Mouse (Mus musculus) hindbrain, postnatal 0 days (tissue): Measurements from ENCODE around the gene Limch1. TPM values are rescaled to one million over a fixed set of nuclear protein-coding genes. Genes with fewer than 3 reads are reported as not detected.

Experiments
- ATAC-seq: fragments of 200-750 bp; cut with Nextera tagmentation; 2 replicates; pipeline ENCODE4 v1.8.0; 2017; ENCODE audit warnings: mild to moderate bottlenecking, moderate TSS enrichment, moderate library complexity
- DNase-seq: peaks from one replicate; pipeline ENCODE4 v3.0.0-alpha.2; 2015; ENCODE audit warnings: low spot score
- H3K27ac ChIP-seq: fragments of 300-500 bp; sonication (generic); 2 replicates; pipeline ENCODE4 v1.5.1; 2014; ENCODE audit warnings: mild to moderate bottlenecking
- H3K27me3 ChIP-seq: fragments of 300-500 bp; sonication (generic); 2 replicates; pipeline ENCODE4 v1.6.1; 2014; ENCODE audit warnings: low read length, mixed read lengths; ENCODE audit not compliant: insufficient read depth
- H3K36me3 ChIP-seq: fragments of 300-500 bp; sonication (generic); 2 replicates; pipeline ENCODE4 v1.6.1; 2014; ENCODE audit warnings: low read length, mixed read lengths; ENCODE audit not compliant: insufficient read depth
- H3K4me1 ChIP-seq: fragments of 300-500 bp; sonication (generic); 2 replicates; pipeline ENCODE4 v1.6.1; 2014; ENCODE audit warnings: antibody characterized with exemption, low read length, mixed read lengths; ENCODE audit not compliant: insufficient read depth
- H3K4me2 ChIP-seq: fragments of 300-500 bp; sonication (generic); 2 replicates; pipeline ENCODE4 v1.6.1; 2014; ENCODE audit warnings: low read depth, mild to moderate bottlenecking, low read length, moderate library complexity, mixed read lengths
- H3K4me3 ChIP-seq: fragments of 300-500 bp; sonication (generic); 2 replicates; pipeline ENCODE4 v1.5.1; 2014; ENCODE audit warnings: low read length
- H3K9ac ChIP-seq: fragments of 300-500 bp; sonication (generic); replicated peaks from 2 replicates; pipeline ENCODE4 v1.6.1; 2014; ENCODE audit warnings: mild to moderate bottlenecking, low read length, moderate library complexity, mixed read lengths
- H3K9me3 ChIP-seq: fragments of 300-500 bp; sonication (generic); 2 replicates; pipeline ENCODE4 v1.6.1; 2016; ENCODE audit warnings: low read length, mixed read lengths
- CTCF ChIP-seq: IDR thresholded peaks from 2 replicates; pipeline ENCODE4 v1.5.1; 2016; ENCODE audit warnings: antibody characterized with exemption, control low read depth, low read depth
- WGBS: fragments of 180-500 bp; shearing (Covaris S2); extraction: QIAGEN DNeasy Blood & Tissue Kit; methylation state at CpG from one replicate; pipeline ENCODE4 v1.1.7; 2014; 5-methylcytosine and 5-hydroxymethylcytosine counted together
- polyA plus RNA-seq: library from polyadenylated mRNA; unstranded; fragments of >200 nt; fragmentation: Nextera tagmentation; extraction: Ambion mirVana; gene quantifications from 2 replicates; pipeline ENCODE4 v1.2.1, GENCODE M21; 2015
- total RNA-seq: library from RNA; depleted of rRNA; stranded (reverse); fragments of >200 nt; gene quantifications from 2 replicates; pipeline ENCODE4 v1.2.3, GENCODE M21; 2014

The Limch1 gene
- total and polyA plus RNA-seq, 2 experiments from 2014 or later: 50.4 to 72.4 TPM

DNA sequence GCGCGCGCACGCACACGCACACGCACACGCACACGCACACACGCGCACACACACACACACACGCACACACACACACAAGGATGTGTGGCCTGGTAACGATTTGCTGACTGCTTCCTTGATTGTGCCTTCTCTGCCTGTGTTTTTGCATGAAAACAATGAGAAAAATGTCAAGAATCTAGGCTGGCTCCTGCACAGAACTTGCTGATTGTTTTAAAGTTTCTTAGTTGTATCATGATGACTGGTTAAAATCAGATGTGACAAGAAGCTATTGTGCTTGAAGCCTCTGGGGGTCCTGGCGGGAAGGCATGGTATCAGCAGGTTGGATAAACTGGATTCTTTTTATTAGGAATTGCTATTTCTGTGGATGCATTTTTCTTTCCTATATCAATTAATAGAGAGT is 137.1 kb downstream of the Limch1 start:
- Histone ChIP-seq H3K4me3 (no peak overlapping the region), H3K4me1 (no peaks in the 10 kb centered on the region), H3K4me2 (no peak overlapping the region), H3K27ac (no peak overlapping the region), H3K27me3 (no peaks in the 10 kb centered on the region), H3K9me3 (no peaks in the 10 kb centered on the region), H3K36me3 (no peaks in the 10 kb centered on the region), H3K9ac (no peak overlapping the region)
- no peak for TF ChIP-seq CTCF
- ATAC-seq (no peak), DNase-seq (no peak)
- WGBS: 89% methylated on average over 13 of the region's 13 CpGs

DNA sequence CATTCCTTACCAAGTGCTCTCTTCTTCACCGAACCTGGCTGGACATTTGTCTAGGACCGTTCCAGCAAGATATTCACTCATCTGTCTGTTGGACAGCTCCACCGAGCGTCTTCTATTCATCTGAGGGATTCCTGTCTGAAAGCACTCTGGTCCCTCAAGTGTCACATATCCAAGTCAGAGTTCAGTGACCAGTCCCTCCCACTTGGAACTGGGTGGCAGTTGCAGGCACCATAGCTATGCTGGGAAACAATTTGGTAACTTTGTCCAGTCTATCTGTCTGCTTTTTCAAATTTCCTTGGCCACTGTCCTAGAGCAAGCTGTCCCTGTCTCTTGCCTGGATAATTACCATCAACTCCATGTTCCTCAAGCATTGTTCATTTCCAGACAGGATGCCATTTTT is 138.9 kb downstream of the Limch1 start:
- no peak for TF ChIP-seq CTCF
- ATAC-seq (no peak), DNase-seq (no peak)
- 71% methylated on average over 4 of the region's 4 CpGs for whole genome bisulfite sequencing
- no peak overlapping the region for H3K4me2 ChIP-seq
- no peak overlapping the region for H3K9ac ChIP-seq
- no peaks in the 10 kb centered on the region for H3K4me1 ChIP-seq
- no peaks in the 10 kb centered on the region for H3K27me3 ChIP-seq
- H3K4me3 ChIP-seq: no peak overlapping the region
- H3K36me3 ChIP-seq: no peaks in the 10 kb centered on the region
- no peaks in the 10 kb centered on the region for H3K9me3 ChIP-seq
- H3K27ac ChIP-seq: no peak overlapping the region

DNA sequence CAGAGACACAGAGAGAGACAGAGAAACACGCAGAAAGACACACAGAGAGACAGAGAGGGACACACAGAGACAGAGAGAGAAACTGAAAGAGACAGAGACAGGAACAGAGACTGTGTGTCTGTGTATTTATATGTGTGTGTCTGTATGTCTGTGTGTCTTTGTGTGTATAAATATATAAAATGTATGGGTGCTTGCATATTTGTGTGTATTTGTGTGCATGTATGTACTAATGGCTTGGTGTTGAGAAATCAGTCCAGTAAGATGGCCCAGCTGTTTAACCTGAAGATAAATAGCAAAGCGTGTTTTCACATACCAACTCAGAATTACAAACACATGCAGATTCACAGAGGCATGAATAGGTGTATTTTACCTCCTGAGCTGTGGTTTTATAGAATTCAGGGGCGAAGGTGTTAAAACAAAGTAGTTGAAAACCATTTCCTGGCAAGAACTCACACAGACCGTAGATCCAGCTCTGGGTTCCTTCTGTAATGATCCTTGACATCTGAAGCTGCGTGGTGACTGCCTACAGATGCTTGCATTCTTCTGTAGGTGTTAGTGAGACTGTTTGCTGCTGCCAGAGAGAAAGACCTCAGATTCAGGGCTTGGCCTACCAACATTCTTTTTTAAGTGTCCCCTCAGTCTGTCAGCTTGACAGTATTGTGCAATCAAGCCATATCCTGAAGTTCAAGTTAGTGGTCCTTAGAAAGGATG is 140.9 kb downstream of the Limch1 start:
- H3K36me3 ChIP-seq: no peaks in the 10 kb centered on the region
- H3K9me3 ChIP-seq: no peaks in the 10 kb centered on the region
- no peak overlapping the region for H3K4me2 ChIP-seq
- no peaks in the 10 kb centered on the region for H3K4me1 ChIP-seq
- ATAC-seq: no peak
- no peak overlapping the region for H3K27ac ChIP-seq
- no peak overlapping the region for H3K4me3 ChIP-seq
- 85% methylated on average over 5 of the region's 5 CpGs for WGBS
- H3K27me3 ChIP-seq: no peaks in the 10 kb centered on the region
- no peak for TF ChIP-seq CTCF
- H3K9ac ChIP-seq: no peak overlapping the region
- DNase-seq: no peak

DNA sequence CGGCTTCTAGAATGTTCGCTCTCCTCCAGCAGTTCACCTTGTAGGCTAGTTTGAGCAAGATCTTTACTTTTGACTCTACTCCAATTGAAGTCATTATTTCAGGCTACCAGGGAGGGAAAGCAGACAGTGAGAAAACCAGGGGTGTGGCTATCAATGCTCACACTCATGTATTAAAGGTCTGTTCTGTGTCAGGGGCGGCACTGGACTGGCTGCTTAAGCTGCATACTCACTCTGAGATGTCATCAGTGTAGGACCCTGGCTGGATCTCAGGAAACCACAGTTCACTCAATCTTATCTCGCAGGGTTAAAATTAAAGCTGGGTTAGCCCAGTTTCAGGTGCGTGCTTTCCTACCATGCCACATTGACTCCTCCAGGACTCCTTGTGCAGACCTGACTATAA is 142.4 kb downstream of the Limch1 start:
- ATAC-seq: no peak
- no peak overlapping the region for H3K9ac ChIP-seq
- no peak overlapping the region for H3K27ac ChIP-seq
- H3K4me3 ChIP-seq: no peak overlapping the region
- no peaks in the 10 kb centered on the region for H3K9me3 ChIP-seq
- no peak overlapping the region for H3K4me2 ChIP-seq
- WGBS: 94% methylated on average over 5 of the region's 5 CpGs
- no peak for TF ChIP-seq CTCF
- H3K36me3 ChIP-seq: no peaks in the 10 kb centered on the region
- DNase-seq: no peak
- H3K27me3 ChIP-seq: no peaks in the 10 kb centered on the region
- H3K4me1 ChIP-seq: no peaks in the 10 kb centered on the region

DNA sequence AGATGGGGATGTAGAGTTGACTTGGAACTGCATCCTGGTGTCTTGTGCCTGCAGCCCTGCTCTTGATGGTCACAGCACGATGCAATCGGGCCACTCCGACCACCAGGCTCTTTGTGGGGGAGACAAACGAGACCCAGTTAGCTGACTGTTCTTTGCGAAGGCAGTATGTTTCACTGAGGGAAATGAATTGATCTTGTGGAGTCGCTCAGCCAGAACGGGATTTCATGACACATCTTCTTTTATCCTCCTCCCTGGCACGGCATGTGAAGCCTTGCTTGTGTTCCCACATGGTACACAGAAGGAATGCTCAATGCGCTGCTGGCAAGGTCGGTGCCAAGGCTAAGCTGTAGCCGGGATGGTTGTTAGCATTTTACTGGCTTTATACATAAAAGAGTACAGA is 143.7 kb downstream of the Limch1 start:
- no peak overlapping the region for H3K4me3 ChIP-seq
- peak; percentile 40 for TF ChIP-seq CTCF
- 34% methylated on average over 11 of the region's 11 CpGs for WGBS
- H3K4me2 ChIP-seq: no peak overlapping the region
- H3K36me3 ChIP-seq: no peaks in the 10 kb centered on the region
- DNase-seq (peak; percentile 88), ATAC-seq (peak; percentile 97)
- no peaks in the 10 kb centered on the region for H3K9me3 ChIP-seq
- no peaks in the 10 kb centered on the region for H3K27me3 ChIP-seq
- no peaks in the 10 kb centered on the region for H3K4me1 ChIP-seq
- H3K27ac ChIP-seq: peak overlapping the region; percentile 56; the same call in 1 of the 2 replicates
- H3K9ac ChIP-seq: no peak overlapping the region

DNA sequence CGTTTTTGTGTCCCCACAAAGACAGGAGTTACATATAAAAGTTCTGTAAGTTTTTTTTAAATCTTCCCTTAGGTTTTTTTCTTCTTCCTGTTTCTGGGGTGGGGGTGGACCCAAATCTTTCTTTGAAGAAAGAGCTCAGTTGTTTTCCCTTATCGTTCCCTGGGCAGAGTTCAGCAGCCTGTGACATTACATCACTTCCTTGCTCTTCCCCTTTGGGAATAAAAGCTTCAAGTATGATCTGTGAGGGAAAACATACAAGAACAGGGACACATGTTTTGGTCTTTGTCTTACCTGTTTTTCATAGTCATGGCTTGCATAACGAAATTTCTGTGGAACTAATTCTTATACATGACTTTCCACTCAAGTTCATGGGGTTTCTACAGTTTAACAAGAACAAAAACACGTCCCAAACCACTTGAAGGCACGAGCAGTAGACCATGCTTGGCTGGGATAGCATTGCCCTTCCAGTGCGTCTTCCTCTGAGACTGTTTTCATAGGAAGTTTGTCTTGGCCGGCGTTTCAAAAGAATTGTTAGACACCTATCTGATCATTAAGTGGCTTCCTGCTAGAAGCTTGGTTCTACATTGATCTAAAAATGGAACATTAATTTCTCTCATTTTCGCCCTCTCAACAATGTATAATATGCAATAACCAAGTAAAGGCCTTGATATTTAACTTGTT is 150.0 kb downstream of the Limch1 start:
- Histone ChIP-seq H3K9ac (no peak overlapping the region), H3K27me3 (no peaks in the 10 kb centered on the region), H3K27ac (no peak overlapping the region), H3K36me3 (no peaks in the 10 kb centered on the region), H3K4me2 (no peak overlapping the region), H3K9me3 (no peaks in the 10 kb centered on the region), H3K4me3 (no peak overlapping the region), H3K4me1 (no peaks in the 10 kb centered on the region)
- 79% methylated on average over 9 of the region's 9 CpGs for WGBS
- DNase-seq (no peak), ATAC-seq (no peak)
- no peak for TF ChIP-seq CTCF

DNA sequence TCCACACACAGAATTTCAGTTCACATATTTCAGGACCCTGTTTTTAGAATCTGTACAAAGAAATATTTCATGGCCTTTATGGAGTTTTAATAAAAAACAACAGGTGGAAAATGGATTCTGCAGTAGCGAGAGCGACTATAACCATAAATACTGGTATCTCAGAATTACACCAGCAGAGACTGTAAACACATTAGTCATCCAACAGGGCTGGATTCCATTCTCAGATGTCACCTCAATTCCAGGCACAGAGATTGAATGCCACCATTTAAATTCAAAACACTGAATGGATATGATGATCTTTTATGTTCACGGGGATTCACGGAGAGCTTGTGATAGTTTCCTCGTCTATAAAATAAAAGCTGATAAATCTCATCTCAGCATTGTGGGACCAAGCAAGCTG is 152.0 kb downstream of the Limch1 start:
- H3K9ac ChIP-seq: no peak overlapping the region

More for the DNA sequence above, 152.0 kb downstream of the Limch1 start:
- DNase-seq: no peak
- Histone ChIP-seq H3K36me3 (no peaks in the 10 kb centered on the region), H3K4me2 (no peak overlapping the region), H3K27me3 (no peaks in the 10 kb centered on the region), H3K9me3 (no peaks in the 10 kb centered on the region), H3K4me3 (no peak overlapping the region), H3K4me1 (no peaks in the 10 kb centered on the region), H3K27ac (no peak overlapping the region)
- TF ChIP-seq CTCF: no peak
- WGBS: 83% methylated on average over 5 of the region's 5 CpGs
- no peak for ATAC-seq
